Mouse (Mus musculus) ovary, adult 10 weeks (tissue): Measurements from ENCODE around the gene Pik3c2g. TPM values are rescaled to one million over a fixed set of nuclear protein-coding genes. Genes with fewer than 3 reads are reported as not detected.

Source experiments
- polyA plus RNA-seq: library from polyadenylated mRNA; stranded (reverse); fragments of 350-450 nt; fragmentation: Illumina TruSeq; extraction: RNeasy Lipid Tissue Mini Kit (QIAGEN cat#74804); gene quantifications from one replicate; pipeline ENCODE4 v1.2.3, GENCODE M21; 2014

The Pik3c2g gene
- polyA plus RNA-seq = 1.1 TPM

DNA sequence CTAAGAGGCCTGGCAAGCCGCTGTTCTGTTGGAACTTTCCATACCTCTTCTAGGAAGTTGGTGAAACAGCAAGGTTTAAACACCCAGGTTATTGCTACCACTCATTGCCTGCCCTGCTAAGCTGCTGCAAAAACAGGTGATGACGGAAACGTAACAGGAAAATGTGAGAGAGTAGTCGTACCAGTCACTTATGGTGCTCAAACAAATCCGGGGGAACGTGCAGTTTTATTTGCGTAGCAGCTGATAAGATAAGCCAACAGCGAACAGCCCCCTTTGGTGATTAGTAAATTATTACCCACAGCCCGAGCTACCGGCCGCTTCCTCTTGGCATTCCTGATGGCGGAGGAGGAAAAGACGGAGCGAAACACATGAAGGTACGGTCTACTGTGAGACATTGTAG lies at the start of gene Pik3c2g:
Gene Pik3c2g, plus strand, starts transcription at position 330 of the 400 bp plus-strand sequence.

Other genes starting within 250 kb of the Pik3c2g start
- 5.3 TPM for gene Rergl, start 85.2 kb upstream of the Pik3c2g start, polyA plus RNA-seq